Mouse (Mus musculus): Measurements from ENCODE around the gene Ltb4r1.

- TF ChIP-seq CTCF (IDR thresholded peaks at IDR 0.05; ENCODE audit: control insufficient read depth, insufficient read depth, low read length) (no peak), POLR2A (IDR thresholded peaks at IDR 0.05; ENCODE audit: borderline replicate concordance, control insufficient read depth, low read depth, low read length) (no peak)
Observed at GRCm38 (mm10) chr14:55716271-55716670, 49.5 kb upstream of the Ltb4r1 start.

Data from bone marrow, adult 2 months (tissue).